Mouse (Mus musculus) c-Kit-positive CD71-negative TER-119-negative erythroid progenitor cells, embryonic 14.5 days (primary cell): ENCODE measurements around the gene Pa2g4.
"Not testable (repeated sequence)": the region's sequence is repeated elsewhere in the genome, so short reads cannot be mapped to it uniquely, and the experiment has no call there.

ENCODE experiments used
- DNase-seq: peaks from one replicate; pipeline ENCODE4 v3.0.0-alpha.2; 2013; ENCODE audit warnings: low read depth

The Pa2g4 gene

DNA sequence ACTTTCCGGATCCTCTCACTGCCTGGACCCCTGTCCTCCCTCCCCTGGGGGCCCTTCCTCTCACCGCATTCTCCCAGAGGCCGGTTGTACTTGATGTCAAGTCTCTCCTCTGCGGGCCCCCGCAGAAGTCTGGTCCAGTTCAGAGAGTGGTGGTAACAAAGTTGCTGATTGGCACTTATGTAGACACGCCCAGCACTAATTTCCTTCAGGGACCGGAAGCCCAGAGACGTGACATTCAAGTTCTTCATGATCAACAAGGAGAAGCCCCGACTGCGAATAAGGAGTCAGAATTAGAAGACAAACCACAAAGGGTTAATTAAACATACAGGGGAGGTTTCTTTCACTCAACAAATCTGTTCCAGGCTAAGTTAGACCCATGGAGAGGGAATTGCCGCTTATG is 12.5 kb upstream of the Pa2g4 start:
- DNase-seq = no peak

DNA sequence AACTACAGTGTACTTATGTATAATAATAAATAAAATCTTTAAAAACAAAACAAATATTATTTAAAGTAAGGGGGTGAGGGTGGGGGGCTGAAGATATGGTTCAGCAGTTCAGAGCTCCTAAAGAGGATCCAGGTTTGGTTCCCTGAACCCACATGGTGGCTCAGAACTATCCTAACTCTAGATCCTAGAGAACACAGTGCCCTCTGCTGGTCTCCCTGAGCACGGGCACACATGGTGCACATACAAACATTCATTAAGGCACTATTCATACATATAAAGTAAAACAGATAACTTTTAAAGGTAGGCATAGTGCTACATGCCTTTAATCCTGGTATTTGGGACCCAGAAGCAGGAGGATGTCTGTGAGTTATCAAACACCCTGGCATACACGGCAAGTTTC is 9.3 kb upstream of the Pa2g4 start:
- no peak for DNase-seq

- DNase-seq = no peak
Measured at GRCm38 (mm10) chr10:128565206-128565787, 490 bp downstream of the Pa2g4 start.

- DNase-seq = no peak
Measured at GRCm38 (mm10) chr10:128563544-128563943, 2.2 kb downstream of the Pa2g4 start.

DNA sequence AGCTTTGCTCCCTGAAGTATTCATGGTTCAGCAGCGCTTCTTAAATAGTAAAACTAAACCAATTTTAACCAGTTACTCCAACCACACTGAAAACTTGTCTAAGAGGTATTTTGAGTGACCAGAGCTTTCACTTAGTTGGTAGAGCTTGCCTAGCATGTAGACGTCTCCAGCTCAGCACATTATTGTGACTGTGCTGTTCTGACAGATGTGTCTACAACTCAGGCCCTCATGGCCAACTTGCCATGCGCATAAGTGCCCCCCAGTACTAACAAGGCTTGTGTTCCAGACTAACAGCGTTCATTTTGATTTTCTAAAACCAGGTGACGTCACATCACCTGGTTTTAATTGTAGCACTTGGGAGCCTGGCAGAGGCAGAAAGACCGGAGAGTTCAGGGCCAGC is 8.8 kb downstream of the Pa2g4 start:
- DNase-seq = no peak

DNA sequence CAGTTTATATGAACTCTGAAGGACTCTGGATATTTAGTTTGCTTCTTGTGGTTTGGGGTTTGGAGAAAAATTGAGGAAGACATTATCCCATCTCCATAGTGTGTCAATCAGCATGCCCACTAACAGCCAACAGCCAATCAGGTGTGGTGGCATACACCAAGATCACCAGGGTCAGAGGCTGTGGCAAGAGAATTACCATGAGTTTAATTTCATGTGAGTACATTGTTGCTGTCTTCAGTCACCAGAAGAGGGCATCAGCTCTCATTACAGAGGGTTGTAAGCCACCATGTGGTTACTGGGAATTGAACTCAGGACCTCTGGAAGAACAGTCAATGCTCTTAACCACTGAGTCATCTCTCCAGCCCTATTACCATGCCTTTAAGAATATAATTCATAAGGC is 9.5 kb downstream of the Pa2g4 start:
- DNase-seq = no peak

DNA sequence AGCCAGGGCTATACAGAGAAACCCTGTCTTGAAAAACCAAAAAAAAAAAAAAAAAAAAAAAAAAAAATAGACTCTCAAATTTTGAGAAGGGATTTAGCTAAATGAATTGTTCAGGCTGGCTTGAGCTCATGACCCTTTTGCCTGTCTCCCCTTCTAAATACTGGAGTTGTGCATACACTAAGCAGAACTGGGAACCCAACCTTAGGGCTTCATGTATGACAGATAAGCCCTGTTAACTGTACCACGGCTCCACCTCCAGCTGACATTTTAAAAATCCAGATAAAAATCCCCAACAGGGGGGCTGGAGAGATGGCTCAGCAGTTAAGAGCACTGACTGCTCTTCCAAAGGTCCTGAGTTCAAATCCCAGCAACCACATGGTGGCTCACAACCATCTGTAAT is 10.2 kb downstream of the Pa2g4 start:
- not testable (repeated sequence) for DNase-seq

DNA sequence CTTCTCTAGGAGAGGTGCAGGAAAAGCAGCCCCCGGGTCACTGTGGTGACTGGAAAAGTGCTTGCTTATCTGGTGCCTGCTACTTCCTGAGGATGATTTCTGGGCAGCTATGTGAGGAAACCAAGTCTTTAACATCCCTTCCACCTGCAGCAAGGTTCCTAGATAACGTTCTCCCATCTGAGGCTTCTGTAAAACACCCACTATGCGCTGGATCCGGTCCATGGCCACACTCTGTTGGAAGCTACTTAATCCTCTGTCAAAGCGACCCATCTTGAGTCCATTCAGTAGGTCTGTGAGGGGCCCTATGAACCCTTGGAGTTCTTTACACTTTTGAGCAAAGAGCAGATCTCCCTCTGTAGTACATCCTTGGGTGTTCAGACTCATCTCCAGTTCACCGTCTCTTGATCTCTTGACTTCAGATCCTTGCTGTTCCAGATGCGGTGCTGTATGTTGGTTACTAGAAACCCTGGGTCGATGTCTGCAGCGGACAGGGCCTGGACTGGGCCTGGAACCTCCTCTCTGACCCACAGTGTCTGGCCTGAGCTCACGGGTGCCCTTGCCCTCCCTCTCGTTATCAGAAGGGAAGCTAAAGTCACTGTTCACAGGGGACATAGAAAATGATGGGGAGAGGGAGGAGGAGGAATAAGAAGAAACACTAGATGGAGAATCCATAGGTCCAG is 15.5 kb downstream of the Pa2g4 start:
- not testable (repeated sequence) for DNase-seq

DNA sequence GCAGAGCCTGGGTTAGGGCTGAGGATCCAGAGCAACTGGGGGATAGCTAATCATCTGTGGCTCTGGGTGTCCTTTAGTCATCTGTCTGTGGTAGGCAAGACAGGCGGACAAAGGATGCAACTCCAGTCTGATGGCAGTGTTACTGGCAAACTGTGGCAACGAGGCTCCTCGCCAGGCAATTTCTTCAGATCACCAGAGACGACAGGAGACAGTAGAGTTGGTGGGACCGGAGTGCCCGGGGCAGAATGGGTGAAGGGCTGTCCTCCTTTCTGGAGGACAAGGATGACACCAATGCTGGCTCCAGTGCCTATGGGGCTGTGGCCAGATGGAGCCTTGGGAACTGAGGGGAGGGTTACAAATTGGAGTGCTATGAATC is 16.1 kb downstream of the Pa2g4 start:
- not testable (repeated sequence) for DNase-seq

DNA sequence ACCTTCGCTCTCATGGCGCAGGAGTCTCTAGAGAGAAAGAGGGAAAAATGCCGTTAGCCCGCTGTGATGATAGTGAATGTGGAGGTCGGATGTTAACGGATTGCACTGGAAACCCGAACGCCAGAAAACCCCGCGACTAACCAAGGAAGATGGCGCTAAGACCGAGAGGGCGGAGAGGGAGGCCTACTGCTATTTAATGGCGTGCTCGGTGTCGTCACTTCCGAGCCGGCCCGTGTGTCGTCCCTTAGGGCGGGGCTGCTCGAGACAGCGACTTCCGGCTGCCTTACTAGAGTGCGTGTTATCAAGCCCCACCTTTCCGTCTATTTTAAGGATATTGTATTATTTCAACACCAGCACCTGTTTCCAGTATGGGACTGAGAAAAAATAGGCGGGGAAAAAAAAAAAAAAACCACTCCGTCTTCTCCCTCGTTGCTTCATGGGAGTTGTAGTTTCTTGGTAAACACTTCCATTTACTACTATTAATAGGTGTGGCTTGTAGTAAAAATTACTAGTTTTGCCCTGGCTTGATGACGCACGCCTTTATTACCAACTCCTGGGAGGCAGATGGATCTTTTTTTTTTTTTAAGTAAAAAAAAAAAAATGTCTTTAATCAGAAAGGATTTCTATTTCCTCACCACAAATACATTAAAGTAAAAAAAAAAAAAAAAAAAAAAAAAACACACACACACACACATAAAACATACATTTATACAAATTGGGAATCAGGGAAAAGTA is 16.7 kb downstream of the Pa2g4 start, which contains the start of gene Rpl41:
TSS of gene Rpl41 (minus strand) at position 359 of the 735 bp plus-strand sequence.
- peak; percentile 96 for DNase-seq

- not testable (repeated sequence) for DNase-seq
Measured at GRCm38 (mm10) chr10:128548051-128548791, 17.6 kb downstream of the Pa2g4 start.

DNA sequence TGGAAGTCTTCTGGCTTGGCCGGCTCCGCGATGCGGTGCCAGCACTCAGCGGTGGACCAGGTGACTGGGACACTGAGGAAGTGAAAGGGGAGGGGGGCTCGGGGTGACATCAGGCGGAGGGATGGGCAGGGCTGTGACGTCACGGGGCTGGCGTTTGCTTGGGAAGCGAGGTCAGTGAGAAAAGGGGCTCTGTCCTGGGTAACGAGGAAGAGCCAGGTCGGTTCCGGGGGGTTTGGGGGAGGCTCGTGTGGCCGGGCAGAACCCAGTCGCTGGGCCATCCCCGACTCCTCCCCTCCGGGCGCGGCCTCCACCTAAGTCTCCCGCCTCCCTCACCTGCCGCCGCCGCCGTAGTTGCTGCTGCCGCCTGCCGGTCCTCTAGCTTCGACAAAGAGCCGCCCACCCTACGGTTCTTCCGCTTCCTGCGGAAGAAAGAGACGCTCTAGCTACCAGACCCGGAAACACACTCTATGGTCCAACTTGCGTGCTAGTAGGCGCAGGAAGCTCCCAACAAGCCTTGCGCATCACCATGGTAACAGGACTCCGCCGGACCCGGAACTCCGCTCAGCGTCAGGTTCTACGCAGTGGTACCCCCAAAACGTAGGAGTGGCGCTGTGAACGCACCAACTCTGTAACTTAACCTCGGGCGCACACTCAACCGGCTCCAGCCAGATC is 18.3 kb downstream of the Pa2g4 start, which contains the start of gene Zc3h10:
TSS of gene Zc3h10 (minus strand) at position 414 of the 672 bp plus-strand sequence.
- peak; percentile 96 for DNase-seq

GRCm38 (mm10) chr10:128546787-128547186 is 19.0 kb downstream of the Pa2g4 start:
- DNase-seq = no peak

DNA sequence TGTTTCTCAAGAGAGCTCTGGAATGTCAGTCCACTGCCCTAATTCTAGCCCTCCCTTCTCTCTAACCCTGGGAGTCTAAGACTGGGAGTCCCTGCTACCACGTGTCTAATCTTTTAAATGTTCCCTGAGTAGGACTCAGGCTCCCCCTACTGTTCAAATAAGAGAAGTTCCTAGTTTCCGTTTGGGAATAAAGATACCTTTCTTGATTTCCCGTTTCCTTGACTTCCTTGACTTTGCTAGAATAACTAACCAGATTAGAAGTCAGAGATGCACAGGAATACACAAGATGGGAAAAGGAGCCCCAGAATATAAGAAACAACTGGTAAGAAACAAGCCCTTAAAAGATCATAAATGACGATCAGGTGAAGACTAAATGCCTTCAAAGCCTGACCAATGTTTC is 19.4 kb downstream of the Pa2g4 start:
- peak; percentile 40 for DNase-seq

- no peak for DNase-seq
Measured at GRCm38 (mm10) chr10:128545570-128545898, 20.3 kb downstream of the Pa2g4 start.

GRCm38 (mm10) chr10:128544674-128545569 is 20.9 kb downstream of the Pa2g4 start:
- DNase-seq = no peak

DNA sequence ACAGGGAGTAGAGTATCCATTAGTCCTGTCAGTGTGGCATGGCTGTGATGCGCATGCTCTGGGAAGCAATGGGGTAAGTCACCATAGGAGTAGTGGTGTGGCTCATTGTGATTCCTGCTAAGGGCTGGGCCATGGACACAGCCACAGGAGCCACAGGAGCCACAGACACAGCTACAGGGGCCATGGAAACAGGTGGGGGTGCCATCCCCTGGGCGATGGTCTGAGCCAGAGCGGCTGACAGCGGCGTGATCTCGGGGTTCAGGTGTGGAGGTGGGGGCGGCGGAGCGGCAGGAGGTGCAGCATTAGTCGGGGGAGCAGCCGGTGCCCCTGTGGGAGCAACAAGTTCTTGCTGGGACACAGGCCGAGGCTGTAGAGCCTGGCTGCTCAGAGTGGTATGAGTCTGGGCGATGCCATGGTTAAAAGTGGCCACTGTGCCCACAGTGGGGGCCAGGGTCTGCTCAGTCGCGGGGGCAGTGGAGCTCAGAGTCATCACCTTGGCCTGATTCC is 21.6 kb downstream of the Pa2g4 start:
- no peak for DNase-seq

- no peak for DNase-seq
Measured at GRCm38 (mm10) chr10:128543100-128543499, 22.7 kb downstream of the Pa2g4 start.

- DNase-seq = no peak
Measured at GRCm38 (mm10) chr10:128538340-128538870, 27.4 kb downstream of the Pa2g4 start.

DNA sequence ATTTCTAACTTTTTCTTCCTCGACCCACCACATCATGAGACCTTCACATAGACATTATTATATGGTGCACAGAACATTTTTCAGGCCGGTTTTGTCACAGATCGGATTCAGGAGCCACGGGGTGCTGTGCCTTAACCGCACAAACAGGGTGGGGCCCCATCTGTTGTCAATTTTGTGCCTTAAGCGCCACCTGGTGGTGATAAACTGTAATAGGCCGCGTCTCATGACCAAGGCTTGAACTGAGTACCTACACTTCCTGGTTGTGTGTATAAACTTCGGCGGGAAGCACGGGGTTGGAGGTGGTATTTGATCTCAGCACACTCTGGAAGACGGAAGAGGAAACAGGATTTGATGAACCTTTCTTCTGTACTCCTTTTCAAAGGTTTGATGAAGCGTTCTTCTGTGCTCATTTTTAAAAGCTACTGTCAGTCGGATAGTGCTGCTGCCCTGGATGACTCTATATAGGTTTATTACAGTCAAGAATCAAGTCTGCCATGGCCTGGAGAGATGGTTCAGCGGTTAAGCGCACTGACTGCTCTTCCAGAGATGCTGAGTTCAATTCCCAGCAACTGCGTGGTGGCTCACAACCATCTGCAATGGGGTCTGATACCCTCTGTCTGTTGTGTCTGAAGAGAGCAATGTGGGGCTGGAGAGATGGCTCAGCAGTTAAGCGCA is 29.4 kb downstream of the Pa2g4 start:
- DNase-seq = peak; percentile 98
